Mouse (Mus musculus): ENCODE measurements around the gene Myo15b.

The Myo15b gene

GRCm38 (mm10) chr11:115933108-115933746 lies 75.0 kb downstream of the Myo15b start, which contains the start of the genes Sap30bp and Recql5:
Sap30bp (plus strand) TSS chr11:115933282.
Recql5 (minus strand) TSS chr11:115933477.
- intact Hi-C loops (cut with DNase I) = loop anchor here (10.0 kb wide), 1 partner anchor 192 kb away; the partner anchor contains the start of gene Trim47

GRCm38 (mm10) chr11:115933747-115934110 lies 75.5 kb downstream of the Myo15b start:
- intact Hi-C loops (cut with DNase I) = loop anchor here (10.0 kb wide), 1 partner anchor 191 kb away; the partner anchor contains the start of gene Trim47

GRCm38 (mm10) chr11:115939690-115940329 lies 81.6 kb downstream of the Myo15b start:
- intact Hi-C loops (cut with DNase I) = loop anchor here (1.0 to 10.0 kb wide), 2 partner anchors 59 to 185 kb away; partner anchors contain the start of gene Trim47

GRCm38 (mm10) chr11:115941980-115942379 lies 83.8 kb downstream of the Myo15b start:
- intact Hi-C loops (cut with DNase I) = no loop called here

All from adrenal gland (tissue).